Mouse (Mus musculus): Measurements from ENCODE around the gene Slc33a1. TPM values are rescaled to one million over a fixed set of nuclear protein-coding genes. Genes with fewer than 3 reads are reported as not detected.

Gene Slc33a1
- total RNA-seq (2021): 1 to 10 TPM; 5.1 to 6.7 TPM
- long read RNA-seq, experiment 1, transcript Slc33a1-201 (6 exons, 3,150 nt): major isoform, 10 of 11 reads
- long read RNA-seq, experiment 1, partial matches to known transcripts: 1 of 11 reads
- long read RNA-seq, experiment 1, other reads (novel, unspliced or antisense): 0 of 11 reads
- long read RNA-seq, experiment 2, transcript Slc33a1-201 (6 exons, 3,150 nt): major isoform, 5 of 6 reads
- long read RNA-seq, experiment 2, partial matches to known transcripts: 0 of 6 reads
- long read RNA-seq, experiment 2, other reads (novel, unspliced or antisense): 1 of 6 reads

DNA sequence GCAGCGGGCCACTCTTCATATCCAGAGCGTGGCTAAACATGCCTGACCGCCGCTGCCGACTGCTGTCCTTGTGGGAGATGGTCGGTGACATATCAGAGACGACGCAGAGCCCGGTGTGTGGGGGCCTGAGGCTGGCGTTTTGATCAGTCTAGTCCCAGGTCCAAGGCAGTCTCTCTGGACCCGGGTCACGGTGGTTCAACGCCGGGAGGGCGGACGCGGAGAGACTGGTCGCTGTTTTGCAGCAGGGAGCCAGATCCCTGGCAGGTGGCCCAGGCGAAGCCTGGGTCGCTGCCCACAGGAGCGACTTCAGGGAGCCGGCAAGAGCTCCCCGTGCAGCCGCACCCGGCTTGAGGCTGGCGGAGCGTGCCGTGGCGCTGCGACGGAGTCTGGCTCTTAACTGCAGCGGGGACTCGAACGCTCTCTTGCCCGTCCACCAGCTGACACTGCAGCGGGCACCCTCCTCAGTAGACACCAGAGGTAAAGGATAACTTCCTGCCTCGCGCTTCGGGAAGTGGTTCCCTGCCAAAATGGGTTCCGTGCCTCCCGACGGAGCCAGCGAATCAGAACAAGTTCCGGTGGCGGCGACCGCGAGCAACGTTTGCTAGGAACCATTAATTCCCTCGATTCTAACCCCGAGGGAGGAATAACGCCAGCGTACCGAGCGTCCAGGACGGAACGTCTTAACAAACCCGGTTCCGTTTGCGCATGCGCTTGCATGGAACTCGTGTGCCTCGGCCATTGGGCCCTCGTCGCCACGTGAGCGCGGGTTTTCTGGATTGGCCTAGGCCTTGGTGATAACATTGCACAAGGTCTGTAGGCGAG lies at the start of gene Slc33a1:
Slc33a1 (minus strand) TSS at position 669 of the 822 bp plus-strand sequence.
- intact Hi-C loops (cut with DNase I): loop anchor here (5.0 kb wide), 1 partner anchor 37 kb away; the partner anchor contains the start of gene E130311K13Rik
- TF ChIP-seq CTCF (IDR thresholded peaks at IDR 0.05): peak; percentile 9; the same call in 1 of the 2 replicates
- peak; percentile 99 for DNase-seq
- H3K27ac ChIP-seq: peak within 1 kb of the TSS; percentile 98
- peak within 1 kb of the TSS; percentile 98 for H3K4me3 ChIP-seq

DNA sequence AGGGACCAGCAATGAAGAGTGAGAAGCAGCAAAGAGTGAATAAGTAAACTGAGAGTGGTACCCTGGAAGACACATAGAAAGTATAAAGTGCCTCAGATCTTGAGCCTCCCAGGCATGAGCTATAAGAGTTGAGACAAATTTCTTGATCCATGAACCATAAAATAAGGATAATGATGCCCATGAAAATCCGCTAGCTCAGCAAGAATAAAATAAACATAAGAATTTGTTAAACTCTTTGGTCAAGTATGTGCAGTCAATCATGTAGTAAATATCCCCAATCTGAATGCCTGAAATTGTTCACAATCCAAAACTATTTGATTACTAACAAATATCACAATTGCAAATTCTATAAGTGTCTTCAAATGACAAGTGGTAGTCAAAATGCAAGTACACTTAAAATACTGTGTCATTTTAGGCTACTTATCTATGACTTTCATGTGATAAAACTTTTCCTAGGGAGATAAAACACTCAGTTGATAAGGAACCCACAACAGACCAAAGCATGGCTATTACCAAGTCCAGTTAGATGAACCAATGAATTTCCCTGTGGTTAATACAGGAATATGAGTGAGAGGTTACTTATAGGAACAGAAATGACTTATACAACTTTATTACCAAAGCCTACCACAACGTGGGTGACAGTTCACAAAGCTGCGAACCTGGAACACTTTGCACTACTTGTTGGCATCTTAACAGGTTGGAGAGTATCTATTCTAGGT lies 24.3 kb upstream of the Slc33a1 start:
- H3K27ac ChIP-seq: no peak overlapping the region
- no peak for TF ChIP-seq CTCF (IDR thresholded peaks at IDR 0.05)
- intact Hi-C loops (cut with DNase I): no loop called here
- H3K4me3 ChIP-seq: no peak overlapping the region
- DNase-seq: no peak

- intact Hi-C loops (cut with DNase I): no loop called here
- no peak overlapping the region for H3K27ac ChIP-seq
- no peak for DNase-seq
These were observed 22.1 kb upstream of the Slc33a1 start for GRCm38 (mm10) chr3:63986656-63987055.

DNA sequence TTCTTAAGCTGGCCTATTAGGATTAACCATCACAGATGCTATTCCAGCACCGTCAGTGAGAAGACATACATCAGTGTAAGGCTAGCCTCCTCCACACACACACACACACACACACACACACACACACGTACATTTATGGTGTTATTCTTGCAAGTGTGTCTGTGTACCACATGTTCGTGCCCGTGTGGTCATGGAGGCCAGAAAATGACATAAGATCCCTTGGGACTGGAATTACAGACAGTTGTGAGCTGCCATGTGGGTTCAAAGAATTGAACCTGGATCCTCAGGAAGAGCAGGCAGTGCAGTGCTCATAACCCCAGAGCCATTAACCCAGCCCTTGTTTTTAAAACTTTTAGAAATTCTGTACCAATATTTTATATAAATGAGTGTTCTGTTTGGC lies 13.3 kb upstream of the Slc33a1 start:
- Histone ChIP-seq H3K27ac (no peak overlapping the region), H3K4me3 (no peak overlapping the region)
- DNase-seq: no peak
- no peak for TF ChIP-seq CTCF (IDR thresholded peaks at IDR 0.05)
- intact Hi-C loops (cut with DNase I): no loop called here

More at GRCm38 (mm10) chr3:63986656-63987055, 22.1 kb upstream of the Slc33a1 start:
- TF ChIP-seq CTCF (IDR thresholded peaks at IDR 0.05): no peak
- no peak overlapping the region for H3K4me3 ChIP-seq

DNA sequence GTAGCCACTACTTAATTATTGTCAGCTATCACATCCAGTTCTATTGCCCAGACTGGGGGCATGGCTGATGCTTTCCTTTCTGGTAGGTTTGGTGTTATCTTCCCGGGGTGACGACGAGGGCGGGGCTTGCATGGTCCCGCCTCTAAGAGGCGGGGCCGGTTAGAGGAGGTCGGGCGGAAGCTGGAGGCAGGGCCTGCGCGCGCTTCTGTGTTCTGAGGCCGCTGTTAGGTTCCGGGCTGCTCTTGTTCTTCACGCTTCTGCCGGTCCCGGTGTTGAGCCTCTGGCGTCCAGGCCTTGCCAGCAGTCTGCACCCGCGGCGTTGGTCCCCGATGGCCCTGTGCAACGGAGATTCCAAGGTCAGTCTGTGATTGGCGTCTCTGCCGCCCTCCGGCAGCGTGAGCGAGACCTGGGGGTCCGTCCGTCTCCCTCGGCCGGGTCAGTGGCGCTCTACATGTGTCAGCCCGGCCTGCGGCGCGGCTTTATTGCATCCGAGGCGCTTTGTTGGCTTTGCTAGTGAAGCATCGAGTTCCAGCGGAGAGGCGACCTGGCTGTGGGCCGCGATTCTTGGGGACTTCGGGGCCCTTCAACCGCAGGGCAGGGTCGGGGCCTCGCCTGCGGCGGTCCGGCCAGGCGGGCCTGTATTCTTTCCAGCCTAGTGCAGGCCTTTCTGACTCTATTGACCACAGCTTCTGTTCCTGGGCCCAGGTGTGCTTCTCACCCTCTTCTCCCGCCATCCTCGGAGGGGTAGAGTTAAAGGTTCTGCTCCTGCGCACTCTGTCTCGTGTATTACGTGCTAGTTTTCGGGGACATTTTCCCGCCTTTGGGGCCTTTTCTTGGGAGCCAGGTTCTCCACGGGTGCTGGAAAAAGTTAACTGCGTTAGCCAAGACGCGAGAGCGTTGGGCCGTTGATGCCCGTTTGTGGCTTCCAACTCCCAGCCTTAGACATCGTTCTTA lies 11.7 kb upstream of the Slc33a1 start, which contains the start of gene Gmps:
Gmps (plus strand) TSS at position 152 of the 954 bp plus-strand sequence.
- H3K27ac ChIP-seq: peak within 1 kb of the TSS; percentile 94
- H3K4me3 ChIP-seq: peak within 1 kb of the TSS; percentile 91
- peak; percentile 94 for DNase-seq
- intact Hi-C loops (cut with DNase I): no loop called here
- TF ChIP-seq CTCF (IDR thresholded peaks at IDR 0.05): no peak

GRCm38 (mm10) chr3:63965929-63966328 lies 1.4 kb upstream of the Slc33a1 start:
- intact Hi-C loops (cut with DNase I): no loop called here

DNA sequence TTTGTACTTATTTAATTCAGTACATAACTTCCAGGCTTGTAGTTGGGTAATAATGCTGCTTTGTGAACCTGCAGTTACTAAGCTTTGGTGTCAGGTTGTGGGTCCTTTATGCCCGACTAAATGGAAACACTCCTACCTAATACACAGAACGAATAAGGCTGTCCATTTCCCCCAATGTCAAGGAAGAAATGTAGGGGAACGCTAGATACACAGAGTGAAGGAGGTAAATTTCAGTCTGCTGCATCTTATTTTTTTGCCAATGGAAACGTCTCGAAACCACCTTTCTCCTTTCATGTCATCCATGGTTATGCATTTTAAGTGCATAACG lies 318 bp upstream of the Slc33a1 start:
- intact Hi-C loops (cut with DNase I): loop anchor here (5.0 kb wide), 1 partner anchor 38 kb away; the partner anchor contains the start of gene E130311K13Rik
- Histone ChIP-seq H3K4me3 (peak overlapping the region; percentile 98), H3K27ac (peak overlapping the region; percentile 98)
- no peak for TF ChIP-seq CTCF (IDR thresholded peaks at IDR 0.05)
- no peak for DNase-seq

More at GRCm38 (mm10) chr3:63965929-63966328, 1.4 kb upstream of the Slc33a1 start:
- no peak for DNase-seq
- TF ChIP-seq CTCF (IDR thresholded peaks at IDR 0.05): no peak
- Histone ChIP-seq H3K4me3 (no peak overlapping the region), H3K27ac (no peak overlapping the region)

DNA sequence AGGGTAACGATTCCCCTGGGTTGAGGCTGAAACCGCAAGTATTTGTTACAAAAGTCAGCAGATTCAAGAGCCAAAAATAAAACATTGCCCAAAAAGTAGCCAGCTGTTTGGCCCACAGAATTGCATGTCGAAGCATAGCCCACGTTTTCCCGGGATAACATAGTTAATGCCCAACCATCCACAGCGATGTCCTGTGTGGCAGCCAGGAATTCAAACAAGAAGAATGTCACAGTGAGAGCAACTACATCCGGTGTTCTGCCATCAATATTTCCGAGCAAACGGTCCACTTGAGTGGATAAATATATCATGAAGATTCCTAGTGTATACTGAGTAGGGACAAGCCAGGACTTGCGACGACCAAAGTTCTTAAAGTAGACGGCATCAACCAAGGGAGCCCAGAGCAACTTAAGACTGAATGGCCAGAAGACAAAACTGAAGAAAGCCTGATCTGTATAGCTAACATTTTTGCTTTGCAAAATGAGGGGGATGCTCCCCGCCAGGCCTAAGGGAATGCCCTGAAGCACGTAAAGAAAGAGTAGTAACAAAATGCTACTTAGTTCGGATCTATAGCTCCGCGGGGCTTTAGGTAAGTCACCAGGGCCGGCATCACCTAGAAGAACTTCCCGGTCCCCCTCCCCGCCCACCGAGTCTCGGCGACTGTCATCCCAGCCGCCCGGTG lies 1.0 kb downstream of the Slc33a1 start:
- intact Hi-C loops (cut with DNase I): loop anchor here (5.0 kb wide), 1 partner anchor 36 kb away; the partner anchor contains the start of gene E130311K13Rik
- peak overlapping the region; percentile 98 for H3K27ac ChIP-seq
- TF ChIP-seq CTCF (IDR thresholded peaks at IDR 0.05): no peak
- DNase-seq: no peak
- peak overlapping the region; percentile 98 for H3K4me3 ChIP-seq

GRCm38 (mm10) chr3:63949837-63950236 lies 14.7 kb downstream of the Slc33a1 start:
- no peak for DNase-seq
- no peak for TF ChIP-seq CTCF (IDR thresholded peaks at IDR 0.05)
- Histone ChIP-seq H3K27ac (no peak overlapping the region), H3K4me3 (no peak overlapping the region)
- intact Hi-C loops (cut with DNase I): no loop called here

GRCm38 (mm10) chr3:63941204-63941850 lies 23.2 kb downstream of the Slc33a1 start:
- intact Hi-C loops (cut with DNase I): no loop called here
- no peak for TF ChIP-seq CTCF (IDR thresholded peaks at IDR 0.05)
- Histone ChIP-seq H3K4me3 (no peak overlapping the region), H3K27ac (no peak overlapping the region)
- peak; percentile 15 for DNase-seq

Data from gastrocnemius, adult 2 months (tissue).